Mouse (Mus musculus) kidney, embryonic 15.5 days (tissue): ENCODE data around the gene Nol6. TPM values are rescaled to one million over a fixed set of nuclear protein-coding genes. Genes with fewer than 3 reads are reported as not detected.
A peak's percentile ranks its signal among the peaks of the same experiment; 100 is the strongest.

Experiments
- ATAC-seq: fragments of 200-750 bp; cut with Nextera tagmentation; replicated peaks from 2 replicates; pipeline ENCODE4 v1.8.0; 2017; ENCODE audit warnings: moderate TSS enrichment; ENCODE audit not compliant: low FRiP score
- H3K27ac ChIP-seq: fragments of 300-500 bp; sonication (generic); 2 replicates; pipeline ENCODE4 v1.5.1; 2015; ENCODE audit warnings: mild to moderate bottlenecking, inconsistent platforms
- H3K27me3 ChIP-seq: fragments of 300-500 bp; sonication (generic); 2 replicates; pipeline ENCODE4 v1.6.1; 2015; ENCODE audit warnings: inconsistent platforms
- H3K36me3 ChIP-seq: fragments of 300-500 bp; sonication (generic); 2 replicates; pipeline ENCODE4 v1.6.1; 2015; ENCODE audit warnings: inconsistent platforms
- H3K4me1 ChIP-seq: fragments of 300-500 bp; sonication (generic); 2 replicates; pipeline ENCODE4 v1.6.1; 2015; ENCODE audit warnings: inconsistent platforms
- H3K4me2 ChIP-seq: fragments of 300-500 bp; sonication (generic); 2 replicates; pipeline ENCODE4 v1.6.1; 2015; ENCODE audit warnings: moderate library complexity, mild to moderate bottlenecking, inconsistent platforms
- H3K4me3 ChIP-seq: fragments of 300-500 bp; sonication (generic); replicated peaks from 2 replicates; pipeline ENCODE4 v1.5.1; 2015; ENCODE audit warnings: mild to moderate bottlenecking, inconsistent platforms
- H3K9ac ChIP-seq: fragments of 300-500 bp; sonication (generic); 2 replicates; pipeline ENCODE4 v1.6.1; 2015; ENCODE audit warnings: mild to moderate bottlenecking, inconsistent platforms
- H3K9me3 ChIP-seq: fragments of 300-500 bp; sonication (generic); replicated peaks from 2 replicates; pipeline ENCODE4 v1.6.1; 2016; ENCODE audit warnings: inconsistent platforms
- WGBS: fragments of 180-500 bp; shearing (Covaris S2); methylation state at CpG from one replicate; pipeline ENCODE4 v1.1.7; 2015; ENCODE audit warnings: mixed read lengths; 5-methylcytosine and 5-hydroxymethylcytosine counted together
- polyA plus RNA-seq: library from polyadenylated mRNA; unstranded; fragments of >200 nt; fragmentation: Nextera tagmentation; extraction: Ambion mirVana; gene quantifications from 2 replicates; pipeline ENCODE4 v1.2.1, GENCODE M21; 2015

Gene Nol6
- polyA plus RNA-seq, 1 experiment from 2014 or later = 33.1 TPM

- Histone ChIP-seq H3K4me1 (no peaks in the 10 kb centered on the region), H3K27me3 (no peaks in the 10 kb centered on the region), H3K9ac (no peak overlapping the region), H3K36me3 (peaks cover 72% of the 10 kb centered on the region), H3K27ac (no peak overlapping the region), H3K9me3 (no peaks in the 10 kb centered on the region), H3K4me3 (no peak overlapping the region), H3K4me2 (no peak overlapping the region)
- 95% methylated on average over 15 of the region's 15 CpGs for WGBS
- no peak for ATAC-seq
These were observed 8.5 kb downstream of the Nol6 start for GRCm38 (mm10) chr4:41115793-41116192.

DNA sequence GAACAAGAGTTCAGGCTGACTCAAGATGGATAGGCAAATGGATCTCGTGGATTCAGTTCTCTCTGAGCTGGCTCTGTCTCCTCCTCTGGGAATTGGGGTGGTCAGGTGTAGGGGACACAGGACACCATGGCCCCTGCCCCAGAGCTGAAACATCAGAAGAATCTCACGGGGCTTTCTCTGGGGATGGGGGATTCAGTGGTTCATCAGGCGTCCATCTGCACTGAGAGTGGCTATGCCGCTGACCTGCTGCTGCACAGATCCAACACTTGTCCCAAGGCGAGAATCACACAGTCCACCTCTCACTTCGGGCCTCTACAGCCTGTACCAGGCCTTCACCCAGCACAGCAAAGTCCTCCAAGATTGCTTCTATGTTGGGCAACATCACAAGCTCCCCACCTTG, 9.2 kb downstream of the Nol6 start:
- Histone ChIP-seq H3K36me3 (peaks cover 65% of the 10 kb centered on the region), H3K4me1 (no peaks in the 10 kb centered on the region), H3K9me3 (no peaks in the 10 kb centered on the region), H3K4me3 (no peak overlapping the region), H3K27me3 (no peaks in the 10 kb centered on the region), H3K27ac (no peak overlapping the region), H3K9ac (no peak overlapping the region), H3K4me2 (no peak overlapping the region)
- WGBS = 88% methylated on average over 6 of the region's 6 CpGs
- ATAC-seq = no peak

GRCm38 (mm10) chr4:41114358-41115070, 9.7 kb downstream of the Nol6 start:
- Histone ChIP-seq H3K36me3 (peaks cover 59% of the 10 kb centered on the region), H3K4me3 (no peak overlapping the region), H3K4me2 (no peak overlapping the region), H3K27me3 (no peaks in the 10 kb centered on the region), H3K9ac (no peak overlapping the region), H3K4me1 (no peaks in the 10 kb centered on the region), H3K9me3 (no peaks in the 10 kb centered on the region), H3K27ac (no peak overlapping the region)
- ATAC-seq = no peak
- 88% methylated on average over 9 of the region's 9 CpGs for WGBS

DNA sequence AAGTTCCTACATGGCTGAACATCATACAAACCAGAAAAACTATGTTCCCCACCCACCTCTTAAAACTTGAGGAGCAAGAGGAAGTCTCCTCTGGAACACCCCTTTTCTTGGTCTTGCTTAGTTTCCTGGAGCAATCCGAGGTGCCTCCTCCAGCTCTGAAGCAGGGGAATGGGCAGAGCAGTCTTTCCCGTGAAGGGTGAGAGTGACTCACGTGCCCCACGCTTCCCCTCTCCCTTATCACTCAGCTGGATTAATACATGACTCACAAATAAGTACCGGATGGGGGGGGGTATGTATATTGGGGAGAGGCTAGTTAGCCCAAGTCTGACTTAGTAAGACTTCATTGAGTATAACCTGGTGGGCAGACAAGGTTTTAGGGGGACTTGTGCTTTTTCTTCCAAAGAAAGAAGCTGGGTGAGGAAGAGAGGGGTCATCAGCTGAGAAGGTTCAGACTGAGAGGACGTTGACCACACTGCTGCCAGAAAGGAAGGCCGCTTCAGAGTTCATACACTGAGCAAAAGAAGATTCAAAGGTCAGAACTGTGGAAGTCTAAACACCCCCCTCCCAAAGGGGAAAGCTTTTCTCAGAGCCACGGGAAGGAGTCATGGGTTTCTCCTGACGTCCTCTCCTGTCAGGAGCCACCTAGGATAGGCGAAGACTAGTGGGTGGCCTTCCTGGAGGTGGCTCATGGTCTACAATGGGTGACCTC, 15.4 kb downstream of the Nol6 start:
- Histone ChIP-seq H3K4me1 (no peaks in the 10 kb centered on the region), H3K9me3 (no peaks in the 10 kb centered on the region), H3K4me2 (no peak overlapping the region), H3K27me3 (no peaks in the 10 kb centered on the region), H3K4me3 (no peak overlapping the region), H3K9ac (no peak overlapping the region), H3K27ac (no peak overlapping the region), H3K36me3 (peaks cover 3% of the 10 kb centered on the region)
- WGBS = 77% methylated on average over 10 of the region's 10 CpGs
- ATAC-seq = no peak

GRCm38 (mm10) chr4:41107440-41107839, 16.8 kb downstream of the Nol6 start:
- Histone ChIP-seq H3K27ac (no peak overlapping the region), H3K4me1 (no peaks in the 10 kb centered on the region), H3K4me3 (no peak overlapping the region), H3K9me3 (no peaks in the 10 kb centered on the region), H3K4me2 (no peak overlapping the region), H3K9ac (no peak overlapping the region), H3K36me3 (no peaks in the 10 kb centered on the region), H3K27me3 (no peaks in the 10 kb centered on the region)
- no peak for ATAC-seq
- 70% methylated on average over 4 of the region's 4 CpGs for WGBS

- Histone ChIP-seq H3K27me3 (peaks cover 10% of the 10 kb centered on the region), H3K36me3 (no peaks in the 10 kb centered on the region), H3K4me2 (no peak overlapping the region), H3K9me3 (no peaks in the 10 kb centered on the region), H3K9ac (no peak overlapping the region), H3K27ac (no peak overlapping the region), H3K4me3 (no peak overlapping the region), H3K4me1 (peaks cover 9% of the 10 kb centered on the region)
- no peak for ATAC-seq
These were observed 21.4 kb downstream of the Nol6 start for GRCm38 (mm10) chr4:41102901-41103300.

DNA sequence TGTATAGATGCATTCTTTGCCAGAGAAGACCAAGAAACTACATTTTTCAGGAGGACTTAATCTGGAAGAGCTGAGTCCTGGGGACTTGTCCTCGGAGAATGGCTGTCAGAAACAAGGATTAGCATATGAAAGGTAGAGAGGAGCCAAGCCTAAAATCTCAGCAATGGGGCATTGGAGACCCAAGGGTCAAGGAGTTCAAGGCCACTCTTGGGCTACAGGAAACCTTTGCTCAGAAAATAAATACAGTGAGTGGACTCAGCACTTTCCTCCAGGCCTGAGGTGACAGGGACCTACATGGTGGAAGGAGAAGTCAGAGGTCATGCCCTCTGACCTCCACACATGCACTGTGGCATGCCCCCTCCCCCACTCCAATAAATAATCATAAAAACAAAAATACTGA, 23.3 kb downstream of the Nol6 start:
- Histone ChIP-seq H3K9ac (no peak overlapping the region), H3K9me3 (no peaks in the 10 kb centered on the region), H3K36me3 (no peaks in the 10 kb centered on the region), H3K4me3 (no peak overlapping the region), H3K27ac (no peak overlapping the region), H3K4me1 (peaks cover 28% of the 10 kb centered on the region), H3K4me2 (no peak overlapping the region), H3K27me3 (peaks cover 23% of the 10 kb centered on the region)
- 28% methylated on average over 1 of the region's 1 CpGs for WGBS
- ATAC-seq = no peak

DNA sequence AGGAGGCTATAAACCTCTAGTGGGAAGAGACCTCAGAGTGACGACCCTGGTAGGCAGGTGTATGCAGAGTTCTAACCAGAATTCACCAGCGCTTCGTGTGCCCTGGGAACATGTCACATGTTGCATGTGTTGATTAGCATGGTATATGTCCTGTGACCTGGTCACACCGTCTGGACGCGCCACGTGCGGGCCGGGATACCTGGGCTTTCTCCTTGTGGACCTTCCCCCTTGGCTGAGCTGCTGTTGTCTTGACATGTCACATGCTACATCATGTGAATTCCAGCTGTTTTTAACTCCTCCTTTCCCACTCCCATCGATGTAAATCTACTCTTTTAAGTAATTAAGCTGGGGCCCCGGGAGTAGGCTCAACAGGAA, 25.7 kb downstream of the Nol6 start:
- ATAC-seq = no peak; the same call in 1 of the 2 replicates
- Histone ChIP-seq H3K9me3 (no peaks in the 10 kb centered on the region), H3K9ac (no peak overlapping the region; the same call in 1 of the 2 replicates), H3K4me1 (peaks cover 38% of the 10 kb centered on the region), H3K36me3 (no peaks in the 10 kb centered on the region), H3K27me3 (peaks cover 23% of the 10 kb centered on the region), H3K27ac (no peak overlapping the region), H3K4me2 (peak overlapping the region; percentile 92), H3K4me3 (peak overlapping the region; percentile 49)
- 11% methylated on average over 11 of the region's 11 CpGs for WGBS

- ATAC-seq = peak; percentile 40
- no peaks in the 10 kb centered on the region for H3K9me3 ChIP-seq
- 0 out of 2 replicates have a peak within 1 kb of the TSS, but pooled peaks have one; percentile 34 for H3K27ac ChIP-seq
- H3K9ac ChIP-seq = peak within 1 kb of the TSS; percentile 21
- under 1% methylated on average over 42 of the region's 42 CpGs for WGBS
- no peaks in the 10 kb centered on the region for H3K36me3 ChIP-seq
- H3K27me3 ChIP-seq = peaks cover 23% of the 10 kb centered on the region
- H3K4me2 ChIP-seq = peak within 1 kb of the TSS; percentile 92
- peaks cover 43% of the 10 kb centered on the region for H3K4me1 ChIP-seq
- peak within 1 kb of the TSS; percentile 49 for H3K4me3 ChIP-seq
These were observed 26.2 kb downstream of the Nol6 start, which contains the start of gene Aqp3 for GRCm38 (mm10) chr4:41097871-41098576. TSS of gene Aqp3 (minus strand) at chr4:41098183.

GRCm38 (mm10) chr4:41097381-41097780, 26.9 kb downstream of the Nol6 start:
- 0 out of 2 replicates have a peak overlapping the region, but pooled peaks have one; percentile 34 for H3K27ac ChIP-seq
- WGBS = 48% methylated on average over 13 of the region's 13 CpGs
- no peaks in the 10 kb centered on the region for H3K9me3 ChIP-seq
- peak overlapping the region; percentile 92 for H3K4me2 ChIP-seq
- peaks cover 23% of the 10 kb centered on the region for H3K27me3 ChIP-seq
- H3K9ac ChIP-seq = peak overlapping the region; percentile 18; the same call in 1 of the 2 replicates
- H3K36me3 ChIP-seq = no peaks in the 10 kb centered on the region
- ATAC-seq = no peak
- peaks cover 44% of the 10 kb centered on the region for H3K4me1 ChIP-seq
- peak overlapping the region; percentile 49 for H3K4me3 ChIP-seq

GRCm38 (mm10) chr4:41096794-41097193, 27.5 kb downstream of the Nol6 start:
- Histone ChIP-seq H3K9me3 (no peaks in the 10 kb centered on the region), H3K9ac (no peak overlapping the region), H3K36me3 (no peaks in the 10 kb centered on the region), H3K4me2 (peak overlapping the region; percentile 92), H3K27ac (0 out of 2 replicates have a peak overlapping the region, but pooled peaks have one; percentile 34), H3K4me1 (peaks cover 48% of the 10 kb centered on the region), H3K27me3 (peaks cover 23% of the 10 kb centered on the region), H3K4me3 (peak overlapping the region; percentile 49)
- 57% methylated on average over 5 of the region's 5 CpGs for WGBS
- no peak for ATAC-seq

- 0 out of 2 replicates have a peak, but pooled peaks have one; percentile 15 for ATAC-seq
- peaks cover 54% of the 10 kb centered on the region for H3K4me1 ChIP-seq
- H3K9ac ChIP-seq = no peak overlapping the region
- H3K9me3 ChIP-seq = no peaks in the 10 kb centered on the region
- no peaks in the 10 kb centered on the region for H3K36me3 ChIP-seq
- H3K27me3 ChIP-seq = peaks cover 23% of the 10 kb centered on the region
- WGBS = 21% methylated on average over 8 of the region's 8 CpGs
- peak overlapping the region; percentile 92 for H3K4me2 ChIP-seq
- peak overlapping the region; percentile 49 for H3K4me3 ChIP-seq
- peak overlapping the region; percentile 34; the same call in 1 of the 2 replicates for H3K27ac ChIP-seq
These were observed 28.1 kb downstream of the Nol6 start for GRCm38 (mm10) chr4:41096169-41096568.
